Mouse (Mus musculus): ENCODE results near the gene Zfp956. TPM values are rescaled to one million over a fixed set of nuclear protein-coding genes. Genes with fewer than 3 reads are reported as not detected.
"Not testable (repeated sequence)": the region's sequence is repeated elsewhere in the genome, so short reads cannot be mapped to it uniquely, and the experiment has no call there.

Zfp956 gene
- polyA plus RNA-seq, 1 experiment from 2014 or later: 6.6 TPM

GRCm38 (mm10) chr6:47957816-47958215 lies 4.6 kb downstream of the Zfp956 start:
- no peaks in the 10 kb centered on the region for H3K9me3 ChIP-seq (ENCODE audit: control insufficient read depth, low read length)
- no peaks in the 10 kb centered on the region for H3K27me3 ChIP-seq (ENCODE audit: control insufficient read depth, insufficient read depth, low read length)
- H3K4me1 ChIP-seq (ENCODE audit: control insufficient read depth, insufficient read depth, low read length): peaks cover 3% of the 10 kb centered on the region; the same call in 1 of the 2 replicates
- ATAC-seq (ENCODE audit: low FRiP score): no peak
- H3K4me3 ChIP-seq (ENCODE audit: low read depth, low read length): no peak overlapping the region
- no peak overlapping the region for H3K9ac ChIP-seq (ENCODE audit: low read length)
- H3K27ac ChIP-seq (ENCODE audit: low read depth, low read length): no peak overlapping the region
- DNase-seq (ENCODE audit: low spot score, missing footprints): no peak
- no peak overlapping the region for H3K4me2 ChIP-seq
- peaks cover 1% of the 10 kb centered on the region; the same call in 1 of the 2 replicates for H3K36me3 ChIP-seq (ENCODE audit: control insufficient read depth, insufficient read depth, low read length)

DNA sequence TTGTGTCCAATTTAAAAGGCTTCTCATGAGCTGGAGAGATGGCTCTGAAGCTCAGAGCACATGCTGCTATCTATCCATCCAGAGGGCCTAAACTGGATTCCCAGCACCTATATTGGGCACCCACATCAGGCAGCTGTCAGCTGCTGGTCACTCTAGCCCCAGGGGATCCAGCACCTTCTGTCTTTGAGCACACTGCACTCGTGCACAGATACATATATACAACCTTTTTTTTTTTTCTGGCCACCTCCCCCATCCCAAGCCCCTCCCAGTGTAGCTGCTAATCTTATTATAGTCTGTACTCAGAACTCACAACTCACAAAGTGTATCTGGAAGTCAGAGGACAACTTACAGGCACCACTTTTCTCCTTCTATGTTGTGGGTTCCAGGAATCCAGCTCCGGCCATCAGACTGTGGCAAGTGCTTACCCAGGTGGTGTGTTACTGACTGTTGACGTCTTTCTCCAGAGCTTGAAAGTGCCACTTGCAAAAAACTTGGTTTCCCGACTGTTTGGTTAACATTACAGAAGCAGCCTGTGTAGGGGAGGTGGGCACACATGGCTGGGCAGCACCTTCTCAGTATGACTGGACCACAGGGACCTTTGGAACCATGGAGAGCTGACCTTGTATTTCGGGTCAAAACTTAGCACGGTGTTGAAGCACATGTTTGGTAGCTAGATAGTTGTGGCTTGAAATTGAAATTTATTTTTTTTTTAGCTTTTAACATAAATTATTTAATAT lies 7.7 kb downstream of the Zfp956 start:
- H3K9me3 ChIP-seq (ENCODE audit: control insufficient read depth, low read length): no peaks in the 10 kb centered on the region
- no peaks in the 10 kb centered on the region for H3K4me1 ChIP-seq (ENCODE audit: control insufficient read depth, insufficient read depth, low read length)
- ATAC-seq (ENCODE audit: low FRiP score): no peak
- H3K27ac ChIP-seq (ENCODE audit: low read depth, low read length): no peak overlapping the region
- H3K27me3 ChIP-seq (ENCODE audit: control insufficient read depth, insufficient read depth, low read length): no peaks in the 10 kb centered on the region
- H3K9ac ChIP-seq (ENCODE audit: low read length): no peak overlapping the region
- H3K4me3 ChIP-seq (ENCODE audit: low read depth, low read length): no peak overlapping the region
- peaks cover 9% of the 10 kb centered on the region for H3K36me3 ChIP-seq (ENCODE audit: control insufficient read depth, insufficient read depth, low read length)
- WGBS: 84% methylated on average over 6 of the region's 6 CpGs
- DNase-seq (ENCODE audit: low spot score, missing footprints): peak; percentile 47
- no peak overlapping the region for H3K4me2 ChIP-seq

GRCm38 (mm10) chr6:47963051-47963450 lies 9.9 kb downstream of the Zfp956 start:
- peaks cover 9% of the 10 kb centered on the region for H3K36me3 ChIP-seq (ENCODE audit: control insufficient read depth, insufficient read depth, low read length)
- no peak overlapping the region for H3K4me2 ChIP-seq
- no peak overlapping the region for H3K27ac ChIP-seq (ENCODE audit: low read depth, low read length)
- WGBS: 91% methylated on average over 7 of the region's 7 CpGs
- H3K27me3 ChIP-seq (ENCODE audit: control insufficient read depth, insufficient read depth, low read length): no peaks in the 10 kb centered on the region
- H3K9ac ChIP-seq (ENCODE audit: low read length): no peak overlapping the region
- H3K9me3 ChIP-seq (ENCODE audit: control insufficient read depth, low read length): no peaks in the 10 kb centered on the region
- peak; percentile 6 for DNase-seq (ENCODE audit: low spot score, missing footprints)
- no peaks in the 10 kb centered on the region for H3K4me1 ChIP-seq (ENCODE audit: control insufficient read depth, insufficient read depth, low read length)
- H3K4me3 ChIP-seq (ENCODE audit: low read depth, low read length): no peak overlapping the region
- ATAC-seq (ENCODE audit: low FRiP score): no peak

GRCm38 (mm10) chr6:47968166-47968565 lies 15.0 kb downstream of the Zfp956 start:
- H3K9me3 ChIP-seq (ENCODE audit: control insufficient read depth, low read length); H3K4me2 ChIP-seq; H3K4me3 ChIP-seq (ENCODE audit: low read depth, low read length); H3K27ac ChIP-seq (ENCODE audit: low read depth, low read length); H3K27me3 ChIP-seq (ENCODE audit: control insufficient read depth, insufficient read depth, low read length); H3K36me3 ChIP-seq (ENCODE audit: control insufficient read depth, insufficient read depth, low read length); ATAC-seq (ENCODE audit: low FRiP score); H3K9ac ChIP-seq (ENCODE audit: low read length); H3K4me1 ChIP-seq (ENCODE audit: control insufficient read depth, insufficient read depth, low read length): not testable (repeated sequence)
- WGBS: 56% methylated on average over 1 of the region's 1 CpGs
- peak; percentile 69 for DNase-seq (ENCODE audit: low spot score, missing footprints)

GRCm38 (mm10) chr6:47974599-47974998 lies 21.4 kb downstream of the Zfp956 start:
- H3K27me3 ChIP-seq (ENCODE audit: control insufficient read depth, insufficient read depth, low read length): no peaks in the 10 kb centered on the region
- no peak overlapping the region for H3K27ac ChIP-seq (ENCODE audit: low read depth, low read length)
- no peak overlapping the region for H3K9ac ChIP-seq (ENCODE audit: low read length)
- H3K4me1 ChIP-seq (ENCODE audit: control insufficient read depth, insufficient read depth, low read length): no peaks in the 10 kb centered on the region
- no peaks in the 10 kb centered on the region for H3K9me3 ChIP-seq (ENCODE audit: control insufficient read depth, low read length)
- no peak overlapping the region for H3K4me3 ChIP-seq (ENCODE audit: low read depth, low read length)
- no peak overlapping the region for H3K4me2 ChIP-seq
- WGBS: 89% methylated on average over 1 of the region's 1 CpGs
- DNase-seq (ENCODE audit: low spot score, missing footprints) (no peak), ATAC-seq (ENCODE audit: low FRiP score) (no peak)
- no peaks in the 10 kb centered on the region for H3K36me3 ChIP-seq (ENCODE audit: control insufficient read depth, insufficient read depth, low read length)

DNA sequence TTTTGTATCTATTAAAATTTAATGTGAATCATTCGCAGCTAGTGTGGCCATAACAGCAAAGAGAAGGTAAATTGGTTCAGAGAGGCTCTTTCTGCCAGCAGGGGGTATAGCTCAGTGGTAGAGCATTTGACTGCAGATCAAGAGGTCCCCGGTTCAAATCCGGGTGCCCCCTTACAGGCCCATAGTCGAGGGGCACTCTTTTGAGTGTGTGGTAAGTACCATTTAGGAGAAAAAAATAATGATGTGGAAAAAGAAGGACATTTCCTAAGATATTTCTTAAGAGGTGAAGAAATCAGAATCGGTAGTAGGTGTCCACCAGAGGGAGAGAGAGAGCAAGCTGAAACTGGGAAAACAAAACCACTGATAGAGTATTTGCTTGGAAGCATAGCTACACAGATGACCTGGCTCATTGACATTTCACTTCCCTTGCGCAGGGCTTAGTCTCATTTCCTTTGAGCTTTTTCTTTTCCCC lies 25.7 kb downstream of the Zfp956 start:
- Histone ChIP-seq H3K4me1 (ENCODE audit: control insufficient read depth, insufficient read depth, low read length) (no peaks in the 10 kb centered on the region), H3K9me3 (ENCODE audit: control insufficient read depth, low read length) (no peaks in the 10 kb centered on the region), H3K9ac (ENCODE audit: low read length) (no peak overlapping the region), H3K27me3 (ENCODE audit: control insufficient read depth, insufficient read depth, low read length) (no peaks in the 10 kb centered on the region), H3K27ac (ENCODE audit: low read depth, low read length) (no peak overlapping the region), H3K4me2 (no peak overlapping the region), H3K36me3 (ENCODE audit: control insufficient read depth, insufficient read depth, low read length) (no peaks in the 10 kb centered on the region), H3K4me3 (ENCODE audit: low read depth, low read length) (no peak overlapping the region)
- ATAC-seq (ENCODE audit: low FRiP score): peak; percentile 27; the same call in 1 of the 2 replicates
- 17% methylated on average over 6 of the region's 6 CpGs for WGBS
- DNase-seq (ENCODE audit: low spot score, missing footprints): peak; percentile 91

- Histone ChIP-seq H3K27ac (ENCODE audit: low read depth, low read length) (no peak overlapping the region), H3K36me3 (ENCODE audit: control insufficient read depth, insufficient read depth, low read length) (no peaks in the 10 kb centered on the region), H3K4me3 (ENCODE audit: low read depth, low read length) (no peak overlapping the region), H3K27me3 (ENCODE audit: control insufficient read depth, insufficient read depth, low read length) (no peaks in the 10 kb centered on the region), H3K9me3 (ENCODE audit: control insufficient read depth, low read length) (no peaks in the 10 kb centered on the region), H3K9ac (ENCODE audit: low read length) (no peak overlapping the region), H3K4me1 (ENCODE audit: control insufficient read depth, insufficient read depth, low read length) (no peaks in the 10 kb centered on the region; the same call in 1 of the 2 replicates), H3K4me2 (no peak overlapping the region)
- ATAC-seq (ENCODE audit: low FRiP score) (no peak), DNase-seq (ENCODE audit: low spot score, missing footprints) (no peak)
- 7% methylated on average over 2 of the region's 2 CpGs for WGBS
These were observed 30.7 kb downstream of the Zfp956 start for GRCm38 (mm10) chr6:47983936-47984335.

GRCm38 (mm10) chr6:47995661-47996060 lies 42.5 kb downstream of the Zfp956 start:
- H3K27ac ChIP-seq (ENCODE audit: low read depth, low read length): no peak overlapping the region
- H3K4me2 ChIP-seq: no peak overlapping the region
- H3K4me3 ChIP-seq (ENCODE audit: low read depth, low read length): no peak overlapping the region
- H3K4me1 ChIP-seq (ENCODE audit: control insufficient read depth, insufficient read depth, low read length): no peaks in the 10 kb centered on the region
- H3K9me3 ChIP-seq (ENCODE audit: control insufficient read depth, low read length): no peaks in the 10 kb centered on the region
- WGBS: 92% methylated on average over 9 of the region's 9 CpGs
- no peak overlapping the region for H3K9ac ChIP-seq (ENCODE audit: low read length)
- DNase-seq (ENCODE audit: low spot score, missing footprints) (no peak), ATAC-seq (ENCODE audit: low FRiP score) (no peak)
- no peaks in the 10 kb centered on the region for H3K27me3 ChIP-seq (ENCODE audit: control insufficient read depth, insufficient read depth, low read length)
- H3K36me3 ChIP-seq (ENCODE audit: control insufficient read depth, insufficient read depth, low read length): no peaks in the 10 kb centered on the region

- Histone ChIP-seq H3K4me2 (no peak overlapping the region), H3K4me3 (ENCODE audit: low read depth, low read length) (no peak overlapping the region), H3K9me3 (ENCODE audit: control insufficient read depth, low read length) (no peaks in the 10 kb centered on the region), H3K9ac (ENCODE audit: low read length) (no peak overlapping the region), H3K36me3 (ENCODE audit: control insufficient read depth, insufficient read depth, low read length) (no peaks in the 10 kb centered on the region), H3K27ac (ENCODE audit: low read depth, low read length) (no peak overlapping the region), H3K4me1 (ENCODE audit: control insufficient read depth, insufficient read depth, low read length) (no peaks in the 10 kb centered on the region), H3K27me3 (ENCODE audit: control insufficient read depth, insufficient read depth, low read length) (no peaks in the 10 kb centered on the region)
- WGBS: 56% methylated on average over 8 of the region's 8 CpGs
- DNase-seq (ENCODE audit: low spot score, missing footprints): no peak
- ATAC-seq (ENCODE audit: low FRiP score): no peak
These were observed 57.5 kb downstream of the Zfp956 start for GRCm38 (mm10) chr6:48010727-48011126.
